Mouse (Mus musculus) megakaryocyte, embryonic 14.5 days (primary cell): Measurements from ENCODE around the gene Psen1.

Source experiments
- FLI1 ChIP-seq: IDR thresholded peaks from 2 replicates; pipeline ENCODE4 v1.6.1; 2012; ENCODE audit warnings: low read length, inconsistent platforms, mixed read lengths
- GATA1 ChIP-seq: IDR thresholded peaks from 3 replicates; pipeline ENCODE4 v1.6.1; 2012; ENCODE audit warnings: mixed read lengths, low read length, inconsistent platforms, borderline replicate concordance

DNA sequence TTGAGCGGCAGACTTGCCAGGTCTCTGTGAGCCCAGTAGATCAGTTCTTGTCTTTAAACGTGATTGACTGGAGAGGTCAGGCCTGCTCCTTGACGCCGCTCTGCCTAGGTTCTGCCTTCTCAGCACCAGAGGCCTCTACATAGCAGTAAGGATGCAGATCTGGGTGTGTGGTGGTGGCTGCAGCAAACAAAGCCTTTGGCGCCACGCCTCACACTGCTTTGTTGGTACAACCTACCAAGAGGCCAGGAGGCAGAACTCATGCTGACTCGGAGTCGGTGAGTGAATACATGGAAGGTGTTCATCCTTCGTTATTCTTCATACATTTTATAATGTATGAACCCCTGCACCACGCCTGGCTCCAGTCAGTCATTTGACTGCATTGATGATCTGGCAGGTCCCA, 70.8 kb downstream of the Psen1 start:
- no peak for TF ChIP-seq GATA1
- TF ChIP-seq FLI1, result no peak
